ENCODE assay signal across 17 mouse cellular contexts in genomic region chr1:97862734-97863133, GRCm38 (mm10).
DNase-seq lines count a peak whose midpoint lies in the region; ATAC-seq and TF ChIP-seq lines count a peak whose summit lies in the region.
"Had no signal": no experiment of that assay in that cellular context is flagged by ENCODE, and none has a peak within 500 bp of the region (broad histone marks: within the 10 kb centered on the region; RNA-seq: fewer than 3 reads in every experiment).

No protein-coding gene starts in this region.

- no peaks in the 10 kb centered on the region for H3K27me3 ChIP-seq in forebrain, embryonic 12.5 days
- H3K27me3 ChIP-seq in forebrain, postnatal 0 days (ENCODE audit: insufficient read depth, low read length): no peaks in the 10 kb centered on the region
- H3K27me3 ChIP-seq in midbrain, embryonic 13.5 days: no peaks in the 10 kb centered on the region
- H3K27me3 ChIP-seq: heart, embryonic 15.5 days had no signal

- peaks cover 10% of the 10 kb centered on the region for H3K4me1 ChIP-seq in forebrain, embryonic 12.5 days
- H3K4me1 ChIP-seq in forebrain, postnatal 0 days (ENCODE audit: insufficient read depth): peaks cover 13% of the 10 kb centered on the region; the same call in 1 of the 2 replicates
- peaks cover 18% of the 10 kb centered on the region for H3K4me1 ChIP-seq in midbrain, embryonic 13.5 days (replicated peaks)
- H3K4me1 ChIP-seq: heart, embryonic 15.5 days had no signal

- H3K27ac ChIP-seq in left cerebral cortex, adult 2 months: peak overlapping the region; percentile 37
- H3K27ac ChIP-seq in forebrain, embryonic 12.5 days: no peak overlapping the region
- peak overlapping the region; percentile 62 for H3K27ac ChIP-seq in forebrain, postnatal 0 days (ENCODE audit: low read depth, low read length)
- H3K27ac ChIP-seq in midbrain, embryonic 13.5 days: peak overlapping the region; percentile 75

- no peaks in the 10 kb centered on the region for H3K36me3 ChIP-seq in forebrain, embryonic 12.5 days (replicated peaks)
- no peaks in the 10 kb centered on the region for H3K36me3 ChIP-seq in forebrain, postnatal 0 days (ENCODE audit: insufficient read depth)
- H3K36me3 ChIP-seq in midbrain, embryonic 13.5 days: no peaks in the 10 kb centered on the region

- peak; percentile 31; the same call in 1 of the 2 replicates for ATAC-seq in forebrain, embryonic 12.5 days (ENCODE audit: low FRiP score)
- ATAC-seq in forebrain, postnatal 0 days: peak; percentile 28; the same call in 1 of the 2 replicates
- ATAC-seq in midbrain, embryonic 13.5 days: peak; percentile 81
- ATAC-seq in granulocyte monocyte progenitor cell, adult 5-6 weeks (replicated peaks; ENCODE audit: poor library complexity, severe bottlenecking): no peak
- ATAC-seq: intestine, postnatal 0 days had no signal

- H3K4me2 ChIP-seq in forebrain, embryonic 12.5 days: no peak overlapping the region
- H3K4me2 ChIP-seq in forebrain, postnatal 0 days (ENCODE audit: low read depth): no peak overlapping the region
- H3K4me2 ChIP-seq in midbrain, embryonic 13.5 days (replicated peaks): peak overlapping the region; percentile 22; the same call in 1 of the 2 replicates
- H3K4me2 ChIP-seq: heart, embryonic 15.5 days had no signal

- no peak overlapping the region for H3K9ac ChIP-seq in forebrain, embryonic 12.5 days
- no peak overlapping the region for H3K9ac ChIP-seq in forebrain, postnatal 0 days
- H3K9ac ChIP-seq in midbrain, embryonic 13.5 days (replicated peaks): no peak overlapping the region
- H3K9ac ChIP-seq: heart, embryonic 15.5 days had no signal

- no peak for TF ChIP-seq CTCF in left cerebral cortex, adult 2 months (IDR thresholded peaks at IDR 0.05)
- TF ChIP-seq CTCF in forebrain, postnatal 0 days (IDR thresholded peaks at IDR 0.05; ENCODE audit: low read depth): no peak

- H3K4me3 ChIP-seq in left cerebral cortex, adult 2 months: no peak overlapping the region
- H3K4me3 ChIP-seq in forebrain, embryonic 12.5 days (replicated peaks): no peak overlapping the region
- H3K4me3 ChIP-seq in forebrain, postnatal 0 days (ENCODE audit: low read depth, low read length): no peak overlapping the region
- H3K4me3 ChIP-seq in midbrain, embryonic 13.5 days (replicated peaks): no peak overlapping the region
- H3K4me3 ChIP-seq: heart, embryonic 15.5 days; myocyte had no signal

- intact Hi-C loops in left cerebral cortex, adult 2 months (cut with DNase I): loop anchor here (5.0 kb wide), 1 partner anchor 115 kb away; no protein-coding TSS in a partner anchor
- intact Hi-C loops in left cerebral cortex, postnatal 14 days (cut with DNase I): no loop called here

- WGBS in forebrain, embryonic 12.5 days: 71% methylated on average over 5 of the region's 5 CpGs
- WGBS in forebrain, postnatal 0 days: 35% methylated on average over 5 of the region's 5 CpGs
- 70% methylated on average over 5 of the region's 5 CpGs for WGBS in midbrain, embryonic 13.5 days

- no peak for DNase-seq in left cerebral cortex, adult 2 months (ENCODE audit: extremely low spot score in 1 of 2, low spot score in 2 of 2)
- DNase-seq in left cerebral cortex, postnatal 14 days (ENCODE audit: low spot score in 2 of 2): no peak
- no peak for DNase-seq in forebrain, postnatal 0 days
- DNase-seq in testis, postnatal 10 days (ENCODE audit: low spot score): no peak
- DNase-seq in ovary, postnatal 14 days (ENCODE audit: low spot score): no peak
- DNase-seq: cerebellum, adult 8-10 months; gastrocnemius, postnatal 25 days; heart, postnatal 4 days; liver; lung, postnatal 14 days; thymus, postnatal 25 days had no signal

- no peaks in the 10 kb centered on the region for H3K9me3 ChIP-seq in forebrain, embryonic 12.5 days
- H3K9me3 ChIP-seq in forebrain, postnatal 0 days (ENCODE audit: low read length): no peaks in the 10 kb centered on the region
- no peaks in the 10 kb centered on the region for H3K9me3 ChIP-seq in midbrain, embryonic 13.5 days
- H3K9me3 ChIP-seq: heart, embryonic 15.5 days had no signal
